Mouse (Mus musculus): ENCODE results near the gene Ptprh.

DNA sequence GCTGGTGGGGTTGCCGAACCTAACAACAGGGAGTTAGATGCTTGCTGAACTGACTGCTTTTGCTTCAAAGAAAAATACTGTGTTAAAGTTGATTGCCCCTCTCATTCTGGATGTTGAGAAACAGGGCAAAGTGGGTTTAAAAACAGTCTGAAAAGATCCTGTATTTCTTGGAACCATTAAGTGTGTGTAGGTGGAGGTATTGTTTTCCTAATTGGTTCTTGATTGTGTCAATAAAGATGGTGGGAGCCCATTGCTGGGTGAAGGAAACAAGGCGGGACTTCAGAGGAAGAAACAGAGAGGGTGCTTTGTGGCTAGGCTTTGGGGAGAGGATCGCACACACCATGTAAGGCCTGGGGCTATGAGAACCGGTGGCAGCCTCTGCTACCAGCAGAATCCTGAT, 66.7 kb downstream of the Ptprh start:
- TF ChIP-seq EP300 (IDR thresholded peaks at IDR 0.05; ENCODE audit: low read depth) (no peak), CTCF (IDR thresholded peaks at IDR 0.05; ENCODE audit: low read depth) (no peak)
